Mouse (Mus musculus) layer of hippocampus, adult 9-10 months (tissue): ENCODE data around the gene Cabp2.
"Not testable (repeated sequence)": the region's sequence is repeated elsewhere in the genome, so short reads cannot be mapped to it uniquely, and the experiment has no call there.

ENCODE experiments used
- DNase-seq: peaks from one replicate; pipeline ENCODE4 v3.0.0; 2022; ENCODE audit warnings: low spot score

The Cabp2 gene

DNA sequence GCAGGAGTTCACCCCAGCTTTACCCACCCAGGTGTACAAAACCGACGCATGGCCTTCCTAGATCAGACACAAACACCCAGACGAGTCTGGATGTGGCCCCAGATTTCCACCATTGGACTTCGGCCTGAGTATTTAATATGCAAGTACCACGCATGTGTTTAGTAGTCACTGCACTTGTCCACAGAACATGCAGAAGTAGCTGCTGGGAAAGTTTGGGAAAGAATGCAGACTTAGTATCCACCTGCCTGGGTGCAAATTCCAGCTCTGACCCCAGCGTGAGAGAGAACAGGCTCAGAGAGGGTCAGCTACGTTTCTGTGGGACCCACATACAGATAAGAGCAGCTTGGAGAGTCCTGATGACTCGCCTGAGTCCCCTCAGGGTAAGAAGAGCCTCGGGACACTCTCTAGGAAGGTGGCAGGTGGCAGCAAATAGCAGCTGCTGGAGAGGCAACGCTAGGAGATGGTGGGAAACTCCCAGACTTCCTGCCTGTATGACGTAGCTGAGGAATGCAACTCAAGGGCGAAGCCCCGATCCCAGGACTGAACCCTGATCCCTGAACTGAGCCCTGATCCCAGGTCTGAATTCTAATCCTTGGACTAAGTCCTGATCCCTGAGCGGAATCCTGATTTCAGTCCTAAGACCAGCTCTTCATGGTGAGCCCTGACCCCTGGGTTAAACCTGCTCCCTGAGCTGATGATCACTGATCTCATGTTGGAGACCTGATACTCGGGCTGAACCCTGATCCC is 25.3 kb upstream of the Cabp2 start:
- no peak for DNase-seq

DNA sequence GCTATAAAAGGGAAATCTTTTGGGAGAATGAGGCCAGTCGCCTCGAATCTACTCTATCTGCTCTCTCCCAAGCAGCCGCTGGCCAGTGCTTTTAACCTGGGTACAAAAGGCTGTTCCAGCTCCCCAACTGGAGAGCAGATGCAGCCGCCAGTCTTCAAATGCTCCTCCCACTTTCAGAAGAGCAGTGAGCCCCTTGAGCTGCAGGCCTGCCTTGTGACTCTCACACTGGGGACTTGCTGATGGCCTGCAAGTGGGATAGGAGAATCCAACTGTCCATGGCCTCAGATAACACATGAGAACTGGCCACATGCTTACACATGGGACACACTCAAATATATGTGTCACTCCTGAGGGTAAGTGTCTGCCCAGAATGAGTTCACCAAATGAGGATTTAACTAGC is 24.7 kb upstream of the Cabp2 start:
- DNase-seq = no peak

- DNase-seq = no peak
These were observed 24.0 kb upstream of the Cabp2 start for GRCm38 (mm10) chr19:4057389-4057788.

GRCm38 (mm10) chr19:4057962-4058361 is 23.4 kb upstream of the Cabp2 start:
- no peak for DNase-seq

DNA sequence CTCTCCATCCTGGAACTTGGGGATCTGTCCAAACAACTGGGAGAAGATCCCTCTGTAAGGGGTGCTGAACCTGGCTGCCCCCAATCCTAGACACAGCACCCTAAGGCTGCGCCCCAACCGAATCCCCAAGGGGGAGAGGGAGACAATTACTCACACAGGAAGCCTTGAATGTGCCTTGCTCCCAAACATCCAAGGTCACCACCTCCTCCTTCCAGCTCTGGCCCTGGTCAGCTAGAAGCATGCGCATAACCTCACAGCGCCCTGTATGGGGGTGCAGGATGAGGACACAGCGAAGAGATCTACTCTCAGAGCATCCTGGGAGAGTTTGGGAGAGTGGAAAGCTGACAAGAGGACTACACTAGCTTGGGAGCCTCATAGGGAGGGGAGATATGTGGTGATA is 22.8 kb upstream of the Cabp2 start:
- DNase-seq = no peak

GRCm38 (mm10) chr19:4059069-4059740 is 22.2 kb upstream of the Cabp2 start, which contains the start of gene Gstp3:
TSS of gene Gstp3 (minus strand) at chr19:4059569.
- no peak for DNase-seq

- DNase-seq = not testable (repeated sequence)
These were observed 21.1 kb upstream of the Cabp2 start for GRCm38 (mm10) chr19:4060044-4060898.

DNA sequence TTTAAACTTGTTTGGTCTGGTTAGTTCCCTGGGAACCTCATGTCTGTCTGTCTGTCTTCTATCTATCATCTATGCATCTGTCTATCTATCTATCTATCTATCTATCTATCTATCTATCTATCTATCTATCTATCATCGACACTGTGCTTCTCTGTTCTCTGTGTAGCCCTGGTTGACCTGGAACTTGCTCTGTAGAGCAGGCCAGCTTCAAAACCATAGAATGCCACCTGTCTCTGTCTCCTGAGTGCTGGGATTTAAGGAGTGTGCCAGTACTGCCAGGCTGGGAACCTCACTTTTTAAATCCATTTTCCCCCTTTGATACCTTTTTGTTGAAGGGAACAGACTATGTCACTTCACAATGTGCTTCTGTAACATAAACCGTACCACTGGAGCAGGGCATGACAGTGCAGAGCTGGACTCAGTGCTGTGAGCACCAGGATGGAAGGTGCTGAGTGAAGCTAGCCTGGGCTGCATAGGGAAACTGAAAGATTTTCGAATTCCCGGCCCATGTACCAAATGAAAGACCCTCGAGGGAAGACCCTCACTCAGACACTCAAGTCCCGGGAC is 20.4 kb upstream of the Cabp2 start:
- DNase-seq = no peak

DNA sequence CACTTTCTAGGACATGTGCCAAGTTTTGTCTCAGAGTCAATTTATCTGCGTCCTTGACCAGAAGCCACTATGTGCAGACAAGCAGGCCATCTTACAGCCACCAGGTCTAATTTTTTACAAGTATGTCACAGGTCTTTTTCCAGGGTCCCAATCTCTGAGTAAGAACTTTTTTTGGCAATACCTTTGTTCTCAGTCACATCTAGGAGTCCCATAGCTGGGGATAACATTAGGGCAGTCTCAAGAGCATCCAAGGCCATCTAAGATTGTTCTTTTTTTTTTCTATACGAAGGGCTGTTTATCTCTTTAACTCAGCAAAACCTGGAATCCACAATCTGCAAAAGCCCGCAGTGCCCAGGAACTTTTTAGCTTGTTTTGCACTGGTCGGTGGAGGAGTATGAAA is 18.0 kb upstream of the Cabp2 start:
- not testable (repeated sequence) for DNase-seq

DNA sequence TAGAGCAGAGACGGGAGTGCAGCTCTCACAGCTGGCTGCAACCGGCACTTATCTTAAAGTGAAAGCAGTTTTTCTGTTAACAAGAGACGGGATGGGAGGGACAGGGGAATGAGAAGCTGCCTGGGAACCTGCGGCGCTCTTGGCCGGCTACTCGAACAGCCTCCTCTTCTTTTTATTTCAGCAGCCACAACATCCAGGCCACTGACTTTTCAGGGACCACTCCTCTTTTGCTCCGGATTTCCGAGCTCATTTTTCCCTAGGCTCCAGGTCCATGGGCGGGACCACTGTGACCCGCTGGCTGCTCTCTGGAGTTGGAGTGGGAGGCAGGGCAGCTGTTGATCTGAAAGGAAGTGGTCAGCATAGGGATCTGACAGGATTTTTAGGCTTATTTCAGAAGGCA is 16.9 kb upstream of the Cabp2 start:
- not testable (repeated sequence) for DNase-seq

- DNase-seq = no peak
These were observed 15.1 kb upstream of the Cabp2 start for GRCm38 (mm10) chr19:4066280-4066679.

- DNase-seq = no peak
These were observed 14.5 kb upstream of the Cabp2 start for GRCm38 (mm10) chr19:4066877-4067276.

DNA sequence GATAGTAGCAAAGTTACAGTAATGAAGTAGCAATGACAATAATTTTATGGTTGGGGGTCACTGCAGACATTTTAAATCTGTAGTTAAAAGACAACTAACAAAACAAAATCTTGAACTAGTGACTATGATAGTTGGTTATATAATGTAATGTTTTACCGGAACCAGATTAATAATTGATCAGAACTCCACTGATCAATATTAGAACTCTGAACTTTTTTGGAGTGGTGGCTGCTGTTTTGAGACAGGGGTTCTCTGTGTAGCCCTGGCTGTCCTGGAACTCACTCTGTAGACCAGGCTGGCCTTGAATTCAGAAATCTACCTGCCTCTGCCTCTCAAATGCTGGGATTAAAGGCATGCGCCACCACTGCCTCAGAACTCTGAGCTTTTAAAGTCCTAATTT is 13.1 kb upstream of the Cabp2 start:
- not testable (repeated sequence) for DNase-seq

DNA sequence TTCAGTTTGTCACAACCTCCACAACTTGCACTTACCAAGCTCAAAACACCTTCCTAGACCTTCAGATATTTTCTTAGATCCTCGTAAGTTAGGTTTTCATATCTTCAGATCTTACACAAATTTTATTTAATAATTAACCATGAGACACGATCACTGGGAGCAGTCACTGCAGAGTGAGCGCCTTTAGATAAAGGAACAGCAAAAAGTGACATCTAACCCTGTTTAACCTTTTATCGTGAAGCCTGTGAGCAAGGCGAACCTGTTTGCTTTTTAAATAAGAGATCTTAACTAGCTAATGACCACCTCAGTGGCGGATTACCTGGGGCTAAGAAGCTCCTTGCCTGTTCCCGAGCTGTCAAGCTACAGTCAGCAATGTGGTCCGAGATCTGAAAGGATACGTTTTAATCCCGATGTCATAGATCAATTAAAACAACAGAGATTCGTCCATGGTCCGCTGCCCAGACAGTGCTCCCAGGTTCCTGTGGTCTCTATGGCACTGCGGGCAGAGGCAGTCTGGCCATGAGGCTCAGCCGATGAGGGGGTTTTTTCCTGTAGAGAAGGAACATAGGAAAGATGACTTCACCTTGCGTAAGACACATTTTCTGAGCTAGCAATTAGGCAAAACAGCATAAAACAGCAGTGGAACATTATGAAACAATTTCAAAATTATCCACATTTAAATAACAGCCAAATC is 12.5 kb upstream of the Cabp2 start:
- no peak for DNase-seq

DNA sequence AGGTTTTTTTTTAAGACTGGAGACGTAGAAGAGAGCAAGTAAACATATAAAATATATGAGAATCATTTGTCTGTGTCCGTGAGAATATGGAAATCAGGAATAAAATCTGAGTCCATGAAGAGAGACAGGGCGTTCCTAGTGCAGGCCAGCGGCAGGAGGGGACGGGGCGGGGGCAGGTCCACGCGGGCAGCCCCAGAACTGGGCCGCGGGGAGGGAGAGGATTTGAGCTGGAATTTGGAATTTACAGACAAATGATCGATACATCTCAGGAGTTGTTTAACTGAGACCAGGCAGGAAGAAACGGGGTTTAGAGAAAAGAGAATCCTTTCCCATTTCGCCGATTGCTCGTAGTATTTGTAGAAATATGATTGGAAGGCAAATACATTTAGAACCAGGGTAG is 11.1 kb upstream of the Cabp2 start:
- no peak for DNase-seq

DNA sequence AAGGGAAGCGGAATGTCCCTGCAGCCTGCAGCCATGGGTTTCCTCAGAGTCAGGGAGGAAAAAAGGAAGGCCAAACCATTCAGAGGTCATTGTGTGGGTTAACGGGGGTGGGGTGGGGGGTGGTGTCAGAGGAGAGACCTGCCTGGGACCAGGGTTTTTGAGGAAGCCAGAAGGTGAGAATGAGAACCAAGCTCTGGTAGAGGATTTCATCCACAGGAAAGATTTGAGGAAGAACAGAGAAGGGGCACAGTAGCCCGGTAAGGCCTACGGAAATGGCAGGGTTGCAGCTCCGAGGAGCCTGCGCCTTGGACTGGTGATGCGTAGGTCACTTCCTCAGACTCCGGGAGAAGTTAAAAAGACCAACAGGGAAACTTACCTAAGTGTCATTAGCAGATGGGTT is 10.6 kb upstream of the Cabp2 start:
- DNase-seq = no peak

- no peak for DNase-seq
These were observed 10.0 kb upstream of the Cabp2 start for GRCm38 (mm10) chr19:4071406-4071805.

- DNase-seq = no peak
These were observed 8.5 kb upstream of the Cabp2 start for GRCm38 (mm10) chr19:4072706-4073424.

- no peak for DNase-seq
These were observed 5.8 kb upstream of the Cabp2 start for GRCm38 (mm10) chr19:4075531-4075930.

- no peak for DNase-seq
These were observed 1.8 kb upstream of the Cabp2 start for GRCm38 (mm10) chr19:4079594-4079993.

GRCm38 (mm10) chr19:4080511-4081009 is 818 bp upstream of the Cabp2 start:
- no peak for DNase-seq
